Mouse (Mus musculus): ENCODE measurements around the gene Anp32e.
"Not testable (repeated sequence)": the region's sequence is repeated elsewhere in the genome, so short reads cannot be mapped to it uniquely, and the experiment has no call there.

The Anp32e gene

GRCm38 (mm10) chr3:95928658-95929503 lies at the start of gene Anp32e:
TSS of gene Anp32e (plus strand) at chr3:95929246.
- DNase-seq (ENCODE audit: low read depth, low spot score): peak; percentile 94

GRCm38 (mm10) chr3:95881979-95882815 lies 46.8 kb upstream of the Anp32e start, which contains the start of gene Ciart:
TSS of gene Ciart (minus strand) at chr3:95882251.
- peak; percentile 86 for DNase-seq (ENCODE audit: low read depth, low spot score)

- DNase-seq (ENCODE audit: low read depth, low spot score): no peak
Measured at GRCm38 (mm10) chr3:95882816-95883425, 46.1 kb upstream of the Anp32e start.

- DNase-seq (ENCODE audit: low read depth, low spot score): no peak
Measured at GRCm38 (mm10) chr3:95884400-95884799, 44.6 kb upstream of the Anp32e start.

- DNase-seq (ENCODE audit: low read depth, low spot score): no peak
Measured at GRCm38 (mm10) chr3:95887596-95887995, 41.5 kb upstream of the Anp32e start.

GRCm38 (mm10) chr3:95889664-95890063 lies 39.4 kb upstream of the Anp32e start:
- no peak for DNase-seq (ENCODE audit: low read depth, low spot score)

GRCm38 (mm10) chr3:95891211-95892065 lies 37.6 kb upstream of the Anp32e start, which contains the start of gene BC028528:
TSS of gene BC028528 (minus strand) at chr3:95892005.
- no peak for DNase-seq (ENCODE audit: low read depth, low spot score)

GRCm38 (mm10) chr3:95892066-95893052 lies 36.7 kb upstream of the Anp32e start:
- no peak for DNase-seq (ENCODE audit: low read depth, low spot score)

GRCm38 (mm10) chr3:95893126-95893525 lies 35.9 kb upstream of the Anp32e start:
- no peak for DNase-seq (ENCODE audit: low read depth, low spot score)

GRCm38 (mm10) chr3:95893606-95894316 lies 35.3 kb upstream of the Anp32e start, which contains the start of gene Aph1a:
TSS of gene Aph1a (plus strand) at chr3:95893969.
- peak; percentile 89 for DNase-seq (ENCODE audit: low read depth, low spot score)

- DNase-seq (ENCODE audit: low read depth, low spot score): no peak
Measured at GRCm38 (mm10) chr3:95894317-95895160, 34.5 kb upstream of the Anp32e start.

GRCm38 (mm10) chr3:95895501-95895900 lies 33.5 kb upstream of the Anp32e start:
- DNase-seq (ENCODE audit: low read depth, low spot score): not testable (repeated sequence)

- DNase-seq (ENCODE audit: low read depth, low spot score): no peak
Measured at GRCm38 (mm10) chr3:95899800-95900524, 29.1 kb upstream of the Anp32e start.

- DNase-seq (ENCODE audit: low read depth, low spot score): no peak
Measured at GRCm38 (mm10) chr3:95901616-95902372, 27.3 kb upstream of the Anp32e start.

- DNase-seq (ENCODE audit: low read depth, low spot score): no peak
Measured at GRCm38 (mm10) chr3:95902373-95902625, 26.7 kb upstream of the Anp32e start.

GRCm38 (mm10) chr3:95902643-95903042 lies 26.4 kb upstream of the Anp32e start:
- DNase-seq (ENCODE audit: low read depth, low spot score): no peak

Data from WW6 (cell line).